Comparison of ENCODE assay signal across 19 mouse cellular contexts in genomic region chr5:118264279-118264678, GRCm38 (mm10). TPM values are rescaled to one million over a fixed set of nuclear protein-coding genes. Genes with fewer than 3 reads are reported as not detected.
DNase-seq lines count a peak whose midpoint lies in the region; ATAC-seq lines count a peak whose summit lies in the region.
"Had no signal": no experiment of that assay in that cellular context is flagged by ENCODE, and none has a peak within 500 bp of the region (broad histone marks: within the 10 kb centered on the region; RNA-seq: fewer than 3 reads in every experiment).

No protein-coding gene starts in this region.

- H3K9me3 ChIP-seq in hindbrain, embryonic 16.5 days (ENCODE audit: control insufficient read depth, low read length), result no peaks in the 10 kb centered on the region
- no peaks in the 10 kb centered on the region for H3K9me3 ChIP-seq in hindbrain, embryonic 11.5 days (ENCODE audit: control insufficient read depth, low read length)
- H3K9me3 ChIP-seq in limb, embryonic 12.5 days, result no peaks in the 10 kb centered on the region
- no peaks in the 10 kb centered on the region for H3K9me3 ChIP-seq in limb, embryonic 10.5 days (replicated peaks)
- no peaks in the 10 kb centered on the region for H3K9me3 ChIP-seq in embryonic facial prominence, embryonic 14.5 days (ENCODE audit: control insufficient read depth, low read length)
- H3K9me3 ChIP-seq: forebrain, embryonic 12.5 days; heart, embryonic 12.5 days; hindbrain, embryonic 10.5 days; intestine, embryonic 15.5 days had no signal

- no peaks in the 10 kb centered on the region for H3K27me3 ChIP-seq in hindbrain, embryonic 16.5 days (replicated peaks; ENCODE audit: control insufficient read depth, insufficient read depth, low read length)
- no peaks in the 10 kb centered on the region for H3K27me3 ChIP-seq in hindbrain, embryonic 11.5 days (ENCODE audit: control insufficient read depth, insufficient read depth, low read length)
- H3K27me3 ChIP-seq in limb, embryonic 12.5 days, result 0 out of 2 replicates have a peak, but pooled peaks cover 5% of the 10 kb centered on the region
- peaks cover 10% of the 10 kb centered on the region; the same call in 1 of the 2 replicates for H3K27me3 ChIP-seq in limb, embryonic 10.5 days (ENCODE audit: low read depth, poor library complexity, severe bottlenecking)
- H3K27me3 ChIP-seq in embryonic facial prominence, embryonic 14.5 days (replicated peaks; ENCODE audit: control insufficient read depth, insufficient read depth, low read length), result no peaks in the 10 kb centered on the region; the same call in 1 of the 2 replicates
- H3K27me3 ChIP-seq: intestine, embryonic 15.5 days had no signal

- WGBS in hindbrain, embryonic 16.5 days, result 43% methylated on average over 9 of the region's 9 CpGs
- WGBS in hindbrain, embryonic 11.5 days, result 82% methylated on average over 9 of the region's 9 CpGs
- WGBS in limb, embryonic 12.5 days, result 76% methylated on average over 9 of the region's 9 CpGs
- 89% methylated on average over 9 of the region's 9 CpGs for WGBS in limb, embryonic 10.5 days
- WGBS in embryonic facial prominence, embryonic 14.5 days, result 52% methylated on average over 9 of the region's 9 CpGs

- H3K4me2 ChIP-seq in hindbrain, embryonic 16.5 days (ENCODE audit: low read length), result no peak overlapping the region
- H3K4me2 ChIP-seq in hindbrain, embryonic 11.5 days (replicated peaks; ENCODE audit: low read depth, low read length), result no peak overlapping the region
- no peak overlapping the region for H3K4me2 ChIP-seq in limb, embryonic 12.5 days
- H3K4me2 ChIP-seq in embryonic facial prominence, embryonic 14.5 days (ENCODE audit: low read depth, low read length), result no peak overlapping the region
- H3K4me2 ChIP-seq: forebrain, embryonic 12.5 days; heart, embryonic 12.5 days; intestine, embryonic 15.5 days had no signal

- peaks cover 18% of the 10 kb centered on the region for H3K36me3 ChIP-seq in hindbrain, embryonic 16.5 days (ENCODE audit: control insufficient read depth, insufficient read depth, low read length)
- peaks cover 2% of the 10 kb centered on the region; the same call in 1 of the 2 replicates for H3K36me3 ChIP-seq in hindbrain, embryonic 11.5 days (ENCODE audit: control insufficient read depth, insufficient read depth, low read length)
- peaks cover 43% of the 10 kb centered on the region for H3K36me3 ChIP-seq in limb, embryonic 12.5 days
- peaks cover 47% of the 10 kb centered on the region for H3K36me3 ChIP-seq in limb, embryonic 10.5 days
- peaks cover 33% of the 10 kb centered on the region for H3K36me3 ChIP-seq in embryonic facial prominence, embryonic 14.5 days (ENCODE audit: control insufficient read depth, insufficient read depth, low read length)

- 0 out of 2 replicates have a peak, but pooled peaks have one; percentile 13 for ATAC-seq in hindbrain, embryonic 16.5 days
- ATAC-seq in hindbrain, embryonic 11.5 days (ENCODE audit: low FRiP score), result no peak
- peak; percentile 6; the same call in 1 of the 2 replicates for ATAC-seq in limb, embryonic 12.5 days (ENCODE audit: insufficient number of reproducible peaks, insufficient read depth, low FRiP score, low TSS enrichment, low read depth)
- peak; percentile 19; the same call in 1 of the 2 replicates for ATAC-seq in embryonic facial prominence, embryonic 14.5 days (ENCODE audit: low read depth)
- ATAC-seq: forebrain, embryonic 16.5 days; intestine, embryonic 15.5 days had no signal

- H3K4me1 ChIP-seq in hindbrain, embryonic 16.5 days (ENCODE audit: control insufficient read depth, insufficient read depth, low read depth, low read length), result peaks cover 3% of the 10 kb centered on the region; the same call in 1 of the 2 replicates
- H3K4me1 ChIP-seq in hindbrain, embryonic 11.5 days (replicated peaks; ENCODE audit: control insufficient read depth, insufficient read depth, low read length), result no peaks in the 10 kb centered on the region
- peaks cover 2% of the 10 kb centered on the region; the same call in 1 of the 2 replicates for H3K4me1 ChIP-seq in limb, embryonic 12.5 days (replicated peaks)
- H3K4me1 ChIP-seq in limb, embryonic 10.5 days, result peaks cover 7% of the 10 kb centered on the region; the same call in 1 of the 2 replicates
- peaks cover 2% of the 10 kb centered on the region; the same call in 1 of the 2 replicates for H3K4me1 ChIP-seq in embryonic facial prominence, embryonic 14.5 days (ENCODE audit: control insufficient read depth, insufficient read depth, low read length)

- H3K27ac ChIP-seq in hindbrain, embryonic 16.5 days (ENCODE audit: low read depth, low read length), result no peak overlapping the region
- no peak overlapping the region for H3K27ac ChIP-seq in hindbrain, embryonic 11.5 days (ENCODE audit: low read depth, low read length)
- H3K27ac ChIP-seq in limb, embryonic 12.5 days, result no peak overlapping the region
- H3K27ac ChIP-seq in limb, embryonic 10.5 days, result no peak overlapping the region
- no peak overlapping the region for H3K27ac ChIP-seq in embryonic facial prominence, embryonic 14.5 days (replicated peaks; ENCODE audit: low read depth, low read length)
- H3K27ac ChIP-seq: forebrain, embryonic 12.5 days; heart, adult 2 months; hindbrain, embryonic 10.5 days; intestine, embryonic 15.5 days had no signal

- DNase-seq in hindbrain, embryonic 11.5 days (ENCODE audit: low spot score), result no peak
- no peak for DNase-seq in limb, embryonic 10.5 days (ENCODE audit: low spot score)
- peak; percentile 20 for DNase-seq in Muller cell, postnatal 12 days (ENCODE audit: inconsistent ontology term)
- no peak for DNase-seq in embryonic facial prominence, embryonic 14.5 days (ENCODE audit: low spot score)
- DNase-seq in urinary bladder, adult 18-20 months (ENCODE audit: low spot score in 2 of 2), result no peak
- DNase-seq: adrenal gland, postnatal 10 days; cerebellum, adult 11 months; cerebellum, adult 8-10 months; cerebellum, postnatal 25 days; gastrocnemius, postnatal 14 days; heart, adult 2 months; kidney, adult 18-20 months had no signal

- no peak overlapping the region for H3K4me3 ChIP-seq in hindbrain, embryonic 16.5 days (ENCODE audit: low read length)
- no peak overlapping the region for H3K4me3 ChIP-seq in hindbrain, embryonic 11.5 days (ENCODE audit: low read depth, low read length)
- H3K4me3 ChIP-seq in limb, embryonic 12.5 days (replicated peaks), result no peak overlapping the region
- no peak overlapping the region for H3K4me3 ChIP-seq in limb, embryonic 10.5 days
- H3K4me3 ChIP-seq in embryonic facial prominence, embryonic 14.5 days (ENCODE audit: low read depth, low read length), result no peak overlapping the region
- H3K4me3 ChIP-seq: forebrain, embryonic 12.5 days; heart, adult 2 months; heart, embryonic 12.5 days; hindbrain, embryonic 10.5 days; intestine, embryonic 15.5 days had no signal

- H3K9ac ChIP-seq in hindbrain, embryonic 16.5 days (ENCODE audit: low read depth, low read length), result no peak overlapping the region
- H3K9ac ChIP-seq in hindbrain, embryonic 11.5 days (ENCODE audit: low read depth, low read length), result no peak overlapping the region
- H3K9ac ChIP-seq in limb, embryonic 12.5 days (replicated peaks), result no peak overlapping the region
- H3K9ac ChIP-seq in embryonic facial prominence, embryonic 14.5 days (ENCODE audit: low read depth, low read length), result no peak overlapping the region
- H3K9ac ChIP-seq: forebrain, embryonic 12.5 days; heart, embryonic 12.5 days; intestine, embryonic 15.5 days had no signal

RNA-seq across cellular contexts. Expression of gene 2410131K14Rik, which starts 19.3 kb away (rescaled TPM):
- 18.0 and 18.1 TPM in 2 replicates for polyA plus RNA-seq in hindbrain, embryonic 16.5 days (2015; fragmentation: Nextera tagmentation; extraction: Ambion mirVana)
- 11.3 and 11.5 TPM in 2 replicates for polyA plus RNA-seq in hindbrain, embryonic 11.5 days (2014; fragmentation: Nextera tagmentation; extraction: Ambion mirVana)
- polyA plus RNA-seq in limb, embryonic 12.5 days (2016; fragmentation: Nextera tagmentation; extraction: Ambion mirVana), result 12.3 and 12.8 TPM in 2 replicates
- polyA plus RNA-seq in limb, embryonic 10.5 days (2016; fragmentation: Nextera tagmentation; extraction: Ambion mirVana), result 13.7 and 14.3 TPM in 2 replicates
- 10.1 and 10.7 TPM in 2 replicates for polyA plus RNA-seq in embryonic facial prominence, embryonic 14.5 days (2014; fragmentation: Nextera tagmentation; extraction: Ambion mirVana)

RNA-seq across cellular contexts. Expression of gene Rnft2, which starts 19.4 kb away (rescaled TPM):
- 9.2 and 10.8 TPM in 2 replicates for polyA plus RNA-seq in hindbrain, embryonic 16.5 days (2015; fragmentation: Nextera tagmentation; extraction: Ambion mirVana)
- polyA plus RNA-seq in hindbrain, embryonic 11.5 days (2014; fragmentation: Nextera tagmentation; extraction: Ambion mirVana), result 6.5 and 8.2 TPM in 2 replicates
- polyA plus RNA-seq in limb, embryonic 12.5 days (2016; fragmentation: Nextera tagmentation; extraction: Ambion mirVana), result 3.6 and 6.8 TPM in 2 replicates
- polyA plus RNA-seq in limb, embryonic 10.5 days (2016; fragmentation: Nextera tagmentation; extraction: Ambion mirVana), result 4.9 and 5.5 TPM in 2 replicates
- polyA plus RNA-seq in embryonic facial prominence, embryonic 14.5 days (2014; fragmentation: Nextera tagmentation; extraction: Ambion mirVana), result 2.8 and 3.6 TPM in 2 replicates
